Mouse (Mus musculus): ENCODE data around the gene Tmem274.

The Tmem274 gene

GRCm38 (mm10) chr4:149475096-149475495, 2.1 kb upstream of the Tmem274 start:
- DNase-seq (ENCODE audit: low spot score in 2 of 2) = no peak

DNA sequence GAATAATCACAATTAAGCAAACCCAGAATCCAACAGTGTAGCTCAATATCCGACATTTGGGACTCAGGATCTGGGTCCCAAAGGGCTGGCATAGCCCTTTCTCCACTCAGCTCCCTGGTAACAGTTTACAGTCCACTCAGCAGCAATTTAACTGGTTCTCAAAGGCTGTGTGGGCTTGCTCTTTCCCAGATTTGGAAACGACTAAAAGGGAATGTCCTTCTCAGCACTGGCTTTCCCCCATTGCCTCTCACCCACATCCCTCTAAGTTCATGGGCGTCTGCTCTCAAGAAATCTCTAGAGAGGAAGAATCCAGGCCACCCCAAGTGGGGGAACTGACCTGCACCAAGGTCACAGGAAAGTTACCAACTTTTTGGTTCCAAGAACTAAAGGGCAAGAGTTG, 7.4 kb downstream of the Tmem274 start:
- DNase-seq (ENCODE audit: low spot score in 2 of 2) = no peak

- peak; percentile 85 to 87 for DNase-seq (ENCODE audit: low spot score in 2 of 2)
Measured at GRCm38 (mm10) chr4:149485053-149485824, 8.1 kb downstream of the Tmem274 start, which contains the start of the genes Nmnat1 and Lzic. Gene Nmnat1, minus strand, starts transcription at chr4:149485202. Gene Lzic, plus strand, starts transcription at chr4:149485229.

DNA sequence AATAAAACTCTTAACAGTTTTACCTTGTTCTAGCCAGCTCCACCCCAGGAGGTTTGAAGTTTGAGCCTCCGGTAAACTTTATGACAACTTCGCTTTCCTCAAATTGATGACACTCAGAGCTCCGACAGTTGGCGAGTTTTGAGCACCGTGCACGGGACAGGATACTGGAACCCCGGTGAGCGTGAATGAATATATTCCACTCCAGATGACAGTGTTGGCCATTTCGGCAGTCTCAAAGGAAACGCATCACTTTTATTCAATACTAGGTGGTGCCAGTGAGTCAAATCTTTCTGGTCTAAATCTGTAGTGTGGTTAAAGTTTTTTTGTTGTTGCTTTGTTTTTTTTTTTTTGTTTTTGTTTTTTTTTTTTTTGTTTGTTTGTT, 8.6 kb downstream of the Tmem274 start:
- peak in 1 of 2 experiments; percentile 19 for DNase-seq (ENCODE audit: low spot score in 2 of 2)

DNA sequence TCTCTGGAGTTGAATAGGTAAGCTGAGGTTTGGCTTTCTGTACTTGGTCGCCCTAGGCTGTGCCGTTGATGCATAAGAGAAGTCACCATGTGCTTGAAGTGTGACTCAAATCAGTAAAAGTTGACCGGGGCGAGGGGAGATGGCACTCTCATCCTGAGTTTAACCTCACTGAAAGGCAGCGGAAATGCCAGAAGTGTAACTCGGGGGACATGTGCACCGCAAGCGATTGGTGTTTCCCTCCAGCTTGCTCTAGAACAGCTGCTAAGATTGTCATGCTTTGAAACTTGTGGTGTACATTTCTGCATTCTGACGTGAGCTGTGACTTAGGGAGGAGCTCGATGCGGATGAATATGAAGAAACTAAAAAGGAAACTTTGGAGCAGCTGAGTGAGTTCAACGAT, 10.6 kb downstream of the Tmem274 start:
- DNase-seq (ENCODE audit: low spot score in 2 of 2) = no peak

- DNase-seq (ENCODE audit: low spot score in 2 of 2) = no peak
Measured at GRCm38 (mm10) chr4:149489415-149490240, 12.4 kb downstream of the Tmem274 start.

DNA sequence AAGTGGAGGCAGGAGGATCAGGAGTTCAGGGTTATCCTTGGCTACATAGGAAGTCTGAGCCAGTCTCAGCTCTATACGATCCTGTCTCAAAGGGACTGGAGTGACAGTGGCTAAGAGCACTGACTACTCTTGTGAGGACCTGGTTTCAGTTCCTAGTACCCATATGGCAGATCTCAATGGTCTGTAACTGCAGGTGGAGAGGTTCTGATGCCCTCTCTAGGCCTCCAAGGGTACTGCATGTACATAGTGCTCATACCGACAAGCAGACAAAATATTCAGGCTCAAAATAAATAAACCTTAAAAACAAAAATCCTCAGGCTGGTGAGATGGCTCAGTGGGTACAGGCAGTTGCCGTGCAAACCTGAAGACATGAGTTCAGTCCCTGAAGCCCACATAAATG, 14.0 kb downstream of the Tmem274 start:
- DNase-seq (ENCODE audit: low spot score in 2 of 2) = no peak

DNA sequence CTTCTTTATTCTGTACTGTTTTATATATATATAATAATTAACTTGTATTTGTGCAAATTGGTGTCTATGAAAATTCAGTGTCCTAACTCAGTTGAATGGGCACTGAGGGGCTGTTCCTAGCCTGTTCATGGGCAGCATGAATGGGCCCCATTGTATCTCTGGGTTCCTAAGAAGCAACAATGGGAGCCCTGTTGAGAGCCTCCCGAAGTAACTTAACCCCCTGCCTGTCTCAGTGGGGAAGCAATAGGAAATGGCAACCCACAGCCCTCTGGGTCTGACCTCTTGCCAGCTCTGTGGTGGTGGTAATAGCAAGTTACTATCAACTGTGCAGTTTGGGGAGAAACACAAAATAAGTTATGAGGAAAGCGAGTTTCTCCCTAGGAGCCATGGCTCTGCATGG, 19.4 kb downstream of the Tmem274 start:
- DNase-seq (ENCODE audit: low spot score in 2 of 2) = no peak

GRCm38 (mm10) chr4:149498901-149499300, 21.7 kb downstream of the Tmem274 start:
- DNase-seq (ENCODE audit: low spot score in 2 of 2) = no peak

- DNase-seq (ENCODE audit: low spot score in 2 of 2) = no peak
Measured at GRCm38 (mm10) chr4:149499790-149500189, 22.6 kb downstream of the Tmem274 start.

DNA sequence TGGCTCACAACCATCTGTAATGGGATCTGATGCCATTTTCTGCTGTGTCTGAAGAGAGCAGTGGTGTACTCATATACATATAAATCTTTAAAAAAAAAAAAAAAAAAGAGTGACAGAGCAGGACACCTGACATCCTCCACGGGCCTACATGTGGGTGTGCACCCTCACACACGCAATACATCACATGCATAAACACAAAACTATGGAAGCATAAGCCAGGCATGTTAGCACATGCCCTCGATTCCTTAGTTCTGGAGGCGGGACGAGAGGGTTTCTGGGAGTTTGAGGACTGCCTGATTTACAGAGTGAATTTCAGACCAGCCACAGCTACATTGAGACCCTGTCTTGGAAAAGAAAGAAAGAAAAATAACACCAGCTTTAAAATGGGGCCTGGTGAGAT, 27.2 kb downstream of the Tmem274 start:
- no peak for DNase-seq (ENCODE audit: low spot score in 2 of 2)

DNA sequence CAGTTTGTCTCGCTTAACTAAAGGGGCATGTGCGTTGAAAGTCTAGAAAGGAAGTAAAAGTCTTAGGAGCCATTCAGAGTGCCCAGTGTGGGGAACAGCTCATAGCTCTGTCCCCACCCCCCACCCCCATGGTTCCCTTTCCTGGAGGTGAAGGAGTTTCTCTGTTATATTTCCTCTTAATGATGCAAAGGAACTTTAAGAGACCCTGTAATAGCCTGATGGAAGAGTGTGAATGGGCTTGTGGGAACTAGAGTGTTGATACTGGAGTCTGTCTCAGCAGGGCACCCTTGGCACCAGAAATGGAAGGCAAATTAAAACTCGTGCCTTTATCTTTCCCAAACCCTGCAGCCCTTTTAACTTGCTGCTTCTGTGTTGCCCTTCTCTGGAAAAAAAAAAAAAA, 27.7 kb downstream of the Tmem274 start:
- DNase-seq (ENCODE audit: low spot score in 2 of 2) = no peak

- DNase-seq (ENCODE audit: low spot score in 2 of 2) = no peak
Measured at GRCm38 (mm10) chr4:149505261-149505967, 28.2 kb downstream of the Tmem274 start.

- DNase-seq (ENCODE audit: low spot score in 2 of 2) = no peak
Measured at GRCm38 (mm10) chr4:149506904-149507303, 29.7 kb downstream of the Tmem274 start.

DNA sequence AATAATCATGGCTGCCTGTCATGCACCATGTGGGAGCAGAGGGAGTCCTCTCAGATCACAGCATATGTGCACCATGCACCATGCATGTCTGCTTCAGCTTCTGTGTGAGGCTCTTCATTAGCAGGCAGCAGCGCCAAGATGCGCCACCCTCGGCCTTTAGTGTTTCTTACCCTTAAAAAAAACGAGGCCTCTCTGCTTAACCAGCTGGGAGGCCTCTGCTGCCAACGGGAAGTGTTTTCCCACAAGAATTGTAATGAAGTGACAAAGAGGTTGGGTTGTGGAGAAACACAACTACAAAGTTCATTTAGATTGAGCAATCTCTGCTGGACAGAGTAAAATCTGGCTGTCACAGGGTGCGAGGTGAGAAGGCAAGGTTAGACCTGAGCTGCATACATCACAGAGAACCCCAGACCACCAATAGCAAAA, 34.1 kb downstream of the Tmem274 start:
- no peak for DNase-seq (ENCODE audit: low spot score in 2 of 2)

GRCm38 (mm10) chr4:149512072-149512471, 34.9 kb downstream of the Tmem274 start:
- DNase-seq (ENCODE audit: low spot score in 2 of 2) = no peak

GRCm38 (mm10) chr4:149515706-149516105, 38.5 kb downstream of the Tmem274 start:
- no peak for DNase-seq (ENCODE audit: low spot score in 2 of 2)

DNA sequence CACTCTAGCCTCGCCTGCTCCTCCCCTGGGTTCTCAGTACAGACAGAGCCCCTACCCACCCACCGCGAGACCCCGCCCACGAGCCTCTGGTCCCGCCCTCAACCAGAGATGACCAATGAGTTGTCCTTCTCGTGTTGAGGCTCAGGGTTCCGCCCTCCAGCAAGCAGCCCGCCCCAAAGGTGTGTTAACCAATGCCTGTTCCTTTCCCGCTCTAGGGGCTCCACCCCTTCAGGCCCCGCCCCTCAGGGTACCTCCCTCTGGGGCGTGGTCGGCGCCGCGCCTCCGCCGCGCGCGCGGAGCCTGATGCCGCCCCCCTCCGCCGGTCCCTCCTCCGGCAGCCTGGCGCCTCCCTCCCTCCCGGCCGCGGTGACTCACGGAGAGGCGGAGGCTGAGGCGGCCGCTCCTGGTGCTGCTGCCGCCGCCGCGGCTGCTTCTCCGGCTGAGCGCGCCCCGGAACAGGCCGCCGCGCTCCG, 40.7 kb downstream of the Tmem274 start, which contains the start of gene Ctnnbip1:
TSS of gene Ctnnbip1 (plus strand) at position 369 of the 473 bp plus-strand sequence.
- DNase-seq (ENCODE audit: low spot score in 2 of 2) = peak; percentile 95

DNA sequence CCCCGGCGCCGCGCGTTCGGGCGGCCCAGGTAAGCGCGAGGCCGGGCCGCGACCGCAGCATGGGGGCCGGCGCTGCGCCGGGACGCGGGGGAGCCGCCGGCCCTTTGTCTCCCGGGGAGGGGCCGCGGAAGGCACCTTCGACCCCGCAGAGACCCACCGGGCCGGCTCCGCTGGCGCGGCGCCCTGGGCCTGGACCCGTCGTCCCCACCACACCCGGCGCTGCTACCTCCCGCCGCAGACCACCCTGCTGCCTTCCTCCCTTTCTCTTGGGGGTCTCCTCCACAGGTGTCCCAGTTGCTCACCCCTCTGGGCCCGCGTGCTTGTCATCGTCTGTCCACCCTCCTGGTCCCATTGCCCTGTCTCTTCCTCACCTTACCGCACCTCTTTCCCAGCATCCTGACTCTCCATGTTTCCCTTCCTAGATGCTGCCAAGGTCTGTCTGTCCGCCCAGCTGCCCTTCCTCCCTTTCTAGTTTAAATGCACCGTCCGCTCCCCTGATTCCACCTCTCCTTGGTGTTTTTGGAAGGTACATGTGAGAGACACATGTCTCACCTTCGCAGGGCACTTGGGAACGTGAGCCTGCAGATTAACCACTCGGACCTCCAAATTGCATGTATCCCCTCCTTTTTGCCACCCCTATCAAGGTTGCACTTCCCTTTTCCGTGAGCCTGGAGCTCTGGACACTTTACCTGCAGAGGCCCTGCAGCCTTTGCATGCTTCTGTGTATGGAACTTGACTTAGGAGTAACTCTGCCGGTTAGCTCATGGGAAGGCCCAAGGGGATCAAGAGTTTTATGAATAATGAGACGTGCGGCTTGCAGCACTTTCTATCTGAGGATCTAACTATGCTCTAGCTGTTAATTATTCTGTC, 41.4 kb downstream of the Tmem274 start:
- DNase-seq (ENCODE audit: low spot score in 2 of 2) = peak in 1 of 2 experiments; percentile 6

DNA sequence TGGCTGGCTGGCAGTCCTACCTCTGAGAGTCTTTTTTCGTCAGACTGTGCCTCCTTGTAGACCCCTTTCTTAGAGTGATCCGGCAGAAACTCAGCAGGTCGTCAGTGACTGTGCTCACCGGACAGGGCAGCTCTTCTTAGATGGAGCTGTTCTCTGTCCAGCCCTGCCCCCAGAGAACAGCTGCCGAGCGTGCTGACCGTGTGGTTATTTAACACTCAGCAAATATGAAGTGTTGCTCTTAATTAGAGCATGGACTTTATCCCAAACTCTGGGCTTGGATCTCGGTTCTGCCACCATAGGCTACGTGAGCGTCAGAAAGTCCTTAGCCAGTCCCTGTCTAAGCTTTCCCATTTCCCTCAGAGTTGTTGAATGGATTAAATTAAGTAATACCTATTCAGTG, 44.1 kb downstream of the Tmem274 start:
- no peak for DNase-seq (ENCODE audit: low spot score in 2 of 2)

DNA sequence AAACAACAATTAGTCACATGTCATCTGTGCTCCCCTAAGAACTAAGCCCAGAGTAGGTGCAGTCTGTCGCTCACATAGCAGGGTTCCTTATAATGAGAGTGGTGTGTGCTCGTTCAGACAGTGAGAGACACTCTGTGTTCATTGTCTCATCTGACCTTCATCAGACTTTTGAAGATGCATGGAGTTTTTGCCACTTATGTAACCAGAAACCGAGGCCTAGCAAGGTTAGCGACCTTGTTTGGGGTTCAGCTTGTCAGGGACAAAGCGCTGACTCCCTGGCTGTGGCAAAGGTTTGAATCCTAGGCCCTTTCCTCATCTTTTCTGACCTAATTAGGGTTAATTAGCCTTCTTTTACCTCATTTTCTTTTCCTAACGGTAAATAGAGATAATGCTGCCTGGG, 46.8 kb downstream of the Tmem274 start:
- DNase-seq (ENCODE audit: low spot score in 2 of 2) = no peak
